Mouse (Mus musculus) spleen, postnatal 10 days (tissue): ENCODE results near the gene Ttf1.

Experiments
- DNase-seq, 2 experiments: peaks; one replicate each; pipeline ENCODE4 v3.0.0; 2021 to 2022; ENCODE audit warnings: low spot score in 2 of 2

The Ttf1 gene

DNA sequence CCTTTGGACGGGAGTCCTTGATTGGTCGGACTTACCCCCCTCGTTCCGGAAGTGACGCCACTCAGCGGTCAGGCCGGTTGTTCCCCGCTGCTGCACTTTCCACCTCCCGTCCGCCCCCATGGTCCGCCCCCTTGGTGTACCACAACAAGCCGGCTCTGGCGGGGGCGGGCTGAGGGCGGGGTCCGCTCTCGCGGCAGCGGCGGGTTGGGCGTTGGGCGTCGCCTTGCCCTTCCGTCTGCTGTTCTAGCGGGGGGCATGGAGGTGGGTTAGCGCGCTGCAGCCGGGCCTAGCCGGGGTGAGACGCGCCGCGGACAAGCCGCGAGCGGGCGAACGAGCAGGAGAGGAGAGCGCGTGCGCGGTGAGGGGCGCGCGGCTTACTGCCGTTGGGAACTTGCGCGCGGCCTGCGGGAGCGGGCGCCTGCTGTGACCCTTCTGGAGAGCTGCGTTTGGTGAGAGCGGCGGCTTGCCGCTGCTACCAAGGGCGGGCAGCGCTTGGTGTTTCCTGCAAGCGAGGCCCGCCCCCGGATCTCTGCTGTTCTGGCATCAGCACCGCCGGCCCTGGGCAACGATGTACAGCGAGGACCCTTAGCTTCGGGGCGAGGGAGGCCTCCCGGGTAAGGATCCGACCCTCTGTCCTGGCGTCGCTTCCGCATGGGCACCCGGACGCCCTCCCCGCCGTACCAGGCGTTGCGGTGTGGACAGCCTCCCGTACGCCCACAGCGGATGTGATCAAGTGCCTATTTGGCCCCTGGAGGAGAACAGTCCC, 65.1 kb downstream of the Ttf1 start:
- peak; percentile 95 to 100 for DNase-seq

DNA sequence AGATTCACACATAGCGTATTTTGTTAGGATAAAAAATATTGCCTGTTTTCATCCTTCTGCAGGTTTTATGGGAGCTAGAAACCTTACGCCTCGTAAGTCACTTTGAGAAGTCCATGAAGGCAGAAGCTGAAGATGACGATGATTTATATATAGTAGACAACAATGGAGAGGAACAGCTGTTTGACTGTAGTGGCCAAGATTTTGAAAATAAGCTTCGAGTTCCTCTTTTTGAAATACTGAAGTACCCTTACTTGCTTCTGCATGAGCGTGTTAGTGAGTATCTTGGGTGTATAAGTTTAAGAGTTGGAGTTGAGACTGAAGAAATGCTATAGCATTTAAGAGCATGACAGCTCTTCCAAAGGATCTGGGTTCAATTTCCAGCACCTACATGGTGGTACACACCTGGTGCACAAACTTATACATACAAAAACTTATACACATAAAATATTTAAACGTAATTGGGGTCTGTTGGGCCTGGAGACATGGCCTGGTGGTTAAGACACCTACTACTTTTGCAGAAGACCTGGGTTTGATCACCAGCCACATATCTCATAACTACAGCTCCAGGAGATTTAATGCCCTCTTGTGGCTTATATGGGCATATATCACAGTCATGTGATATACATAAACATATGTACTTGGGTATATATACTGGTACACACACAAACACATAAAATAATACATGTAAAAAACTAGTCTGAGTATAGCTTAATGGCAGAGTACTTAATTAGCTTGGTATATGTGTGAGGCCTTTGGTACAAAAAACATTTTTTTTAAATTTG, 70.2 kb downstream of the Ttf1 start:
- DNase-seq, result no peak

DNA sequence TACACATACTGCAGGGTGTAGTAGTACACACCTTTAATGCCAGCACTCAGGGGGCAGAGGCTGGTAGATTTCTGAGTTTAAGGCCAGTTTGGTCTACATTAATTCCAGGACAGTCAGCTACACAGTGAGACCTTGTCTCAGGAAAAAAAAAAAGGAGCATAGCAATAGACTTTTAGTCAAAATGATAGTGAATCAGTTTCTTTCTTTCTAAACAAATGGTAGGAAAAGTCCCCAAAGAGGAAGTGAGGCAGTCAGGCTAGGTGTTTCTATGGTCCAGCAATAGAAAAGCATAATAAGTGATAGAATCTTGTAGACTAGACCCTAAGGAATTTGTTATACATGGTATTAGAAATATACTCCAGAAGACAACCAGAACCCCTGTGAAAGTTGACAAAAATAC, 75.1 kb downstream of the Ttf1 start:
- DNase-seq, result no peak
